Mouse (Mus musculus) kidney, adult 18-20 months (tissue): ENCODE data around the gene Mrps21.
A peak's percentile ranks its signal among the peaks of the same experiment; 100 is the strongest.

ENCODE experiments used
- DNase-seq: peaks from one replicate; pipeline ENCODE4 v3.0.0; 2021

Gene Mrps21

DNA sequence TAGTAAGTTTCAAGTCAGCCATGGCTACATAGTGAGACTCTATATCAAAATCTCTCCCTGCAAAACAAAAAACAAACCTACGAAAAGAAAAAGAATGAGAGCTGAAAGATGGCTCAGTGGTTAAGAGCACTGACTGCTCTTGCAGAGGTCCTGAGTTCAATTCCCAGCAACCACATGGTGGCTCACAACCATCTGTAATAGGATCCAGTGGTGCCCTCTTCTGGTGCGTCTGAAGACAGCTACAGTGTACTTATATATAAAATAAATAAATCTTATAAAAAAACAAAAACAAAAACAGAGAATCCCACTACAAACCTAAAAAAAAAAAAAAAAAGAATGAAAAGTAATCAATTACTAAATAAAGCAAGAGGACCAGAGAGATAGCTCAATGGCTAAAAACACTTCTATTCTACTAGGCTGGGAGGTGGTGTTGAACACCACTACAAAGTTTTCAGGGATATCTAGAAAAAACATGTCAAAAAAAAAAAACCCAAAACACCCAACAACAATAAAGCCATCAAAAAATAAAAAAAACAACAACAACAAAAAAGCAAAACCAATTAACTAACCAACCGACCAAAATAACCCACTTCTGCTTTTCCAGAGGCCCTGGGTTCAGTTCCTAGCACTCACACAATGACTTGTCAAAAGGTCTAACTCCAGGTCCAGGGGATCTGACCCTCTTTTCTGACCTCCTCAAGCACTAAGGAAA is 28.7 kb downstream of the Mrps21 start:
- DNase-seq: no peak

DNA sequence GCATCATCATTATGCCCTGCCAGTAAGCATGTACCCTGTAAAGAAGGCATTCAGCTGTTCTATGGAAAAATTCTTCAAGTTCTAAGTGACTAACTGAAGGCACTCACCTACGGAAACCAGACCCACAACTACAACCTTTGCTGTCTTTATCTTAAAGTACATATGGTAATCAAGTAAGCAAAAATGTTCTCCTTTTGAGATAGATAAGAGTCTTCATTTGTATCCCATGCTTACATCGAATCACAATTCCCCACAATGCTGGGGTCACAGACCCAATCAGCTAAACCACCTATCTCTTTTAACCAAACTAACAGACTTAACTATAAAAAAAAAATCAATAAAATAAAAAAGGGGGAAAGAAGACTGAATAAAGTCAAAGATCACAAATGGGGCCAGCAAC is 32.1 kb downstream of the Mrps21 start:
- DNase-seq: no peak

DNA sequence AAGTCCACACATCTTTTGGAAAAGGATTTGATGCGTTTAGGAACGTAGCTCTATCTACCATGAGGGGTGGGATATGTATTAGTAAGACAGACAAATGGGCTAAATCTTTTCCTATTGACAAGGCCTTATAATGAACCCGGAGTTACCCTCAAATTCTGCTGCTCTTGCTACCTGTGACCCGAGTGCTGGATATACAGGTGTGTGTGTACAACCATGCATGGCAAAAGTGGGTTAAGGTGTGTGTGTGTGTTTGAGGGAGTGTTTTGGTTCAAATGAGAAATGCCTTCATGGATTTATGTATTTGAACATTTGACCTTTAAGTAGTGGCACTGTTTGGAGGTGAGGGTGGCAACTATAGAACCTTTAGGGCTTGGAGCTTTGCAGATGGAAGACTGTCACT is 42.3 kb downstream of the Mrps21 start:
- DNase-seq: no peak

DNA sequence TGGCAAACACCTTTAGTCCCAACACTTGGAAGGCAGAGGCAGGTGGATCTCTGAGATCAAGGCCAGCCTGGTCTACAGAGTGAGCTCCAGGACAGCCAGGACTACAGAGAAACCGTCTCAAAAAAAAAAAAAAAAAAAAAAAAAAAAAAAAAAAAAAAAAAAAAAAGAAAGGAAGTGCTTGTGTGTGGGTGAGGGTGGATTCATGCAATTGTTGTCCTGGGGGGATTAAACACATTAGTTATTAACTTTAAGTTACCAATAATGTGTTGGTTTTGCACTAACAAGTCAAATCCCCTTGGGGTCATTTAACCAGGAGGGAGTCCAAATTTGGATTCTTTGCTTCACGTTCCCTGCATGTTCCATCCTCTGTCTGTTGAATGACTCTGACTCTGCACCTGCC is 45.0 kb downstream of the Mrps21 start:
- no peak for DNase-seq

DNA sequence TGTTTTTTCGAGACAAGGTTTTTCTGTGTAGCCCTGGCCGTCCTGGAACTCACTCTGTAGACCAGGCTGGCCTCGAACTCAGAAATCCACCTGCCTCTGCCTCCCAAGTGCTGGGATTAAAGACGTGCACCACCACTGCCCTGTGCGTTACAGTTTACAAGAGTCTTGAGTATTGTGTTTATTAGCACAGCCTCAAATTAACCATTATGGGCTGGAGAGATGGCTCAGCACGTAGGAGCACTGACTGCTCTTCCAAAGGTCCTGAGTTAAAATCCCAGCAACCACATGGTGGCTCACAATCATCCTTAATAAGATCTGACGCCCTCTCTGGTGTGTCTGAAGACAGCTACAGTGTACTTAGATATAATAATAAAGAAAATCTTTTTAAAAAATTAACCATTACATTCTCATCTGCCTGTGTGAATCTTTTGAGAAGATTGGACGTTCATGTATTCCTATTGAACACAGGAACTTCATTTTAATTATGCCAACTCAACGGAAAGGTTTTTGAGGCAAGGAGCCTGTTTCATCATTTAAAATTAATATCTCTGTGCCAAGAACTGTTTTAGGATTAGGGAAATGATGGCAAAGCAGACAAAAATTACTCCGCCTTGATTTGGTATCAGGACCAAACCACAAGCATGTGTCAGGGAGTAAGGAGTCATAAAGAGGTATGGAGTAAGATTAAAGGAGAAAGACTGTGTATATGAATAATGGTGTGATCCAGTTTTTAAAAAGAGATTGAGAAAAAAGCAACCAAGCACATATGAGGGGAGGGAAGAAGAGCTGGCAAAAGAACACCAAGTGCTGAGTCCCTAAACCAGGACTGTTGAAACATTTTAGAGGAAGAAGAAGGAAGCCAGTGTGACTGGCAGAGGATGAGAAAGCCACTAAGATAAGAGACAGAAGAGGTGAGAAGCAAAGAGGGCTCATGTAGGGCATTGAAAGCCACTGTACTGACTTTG is 51.0 kb downstream of the Mrps21 start:
- no peak for DNase-seq

DNA sequence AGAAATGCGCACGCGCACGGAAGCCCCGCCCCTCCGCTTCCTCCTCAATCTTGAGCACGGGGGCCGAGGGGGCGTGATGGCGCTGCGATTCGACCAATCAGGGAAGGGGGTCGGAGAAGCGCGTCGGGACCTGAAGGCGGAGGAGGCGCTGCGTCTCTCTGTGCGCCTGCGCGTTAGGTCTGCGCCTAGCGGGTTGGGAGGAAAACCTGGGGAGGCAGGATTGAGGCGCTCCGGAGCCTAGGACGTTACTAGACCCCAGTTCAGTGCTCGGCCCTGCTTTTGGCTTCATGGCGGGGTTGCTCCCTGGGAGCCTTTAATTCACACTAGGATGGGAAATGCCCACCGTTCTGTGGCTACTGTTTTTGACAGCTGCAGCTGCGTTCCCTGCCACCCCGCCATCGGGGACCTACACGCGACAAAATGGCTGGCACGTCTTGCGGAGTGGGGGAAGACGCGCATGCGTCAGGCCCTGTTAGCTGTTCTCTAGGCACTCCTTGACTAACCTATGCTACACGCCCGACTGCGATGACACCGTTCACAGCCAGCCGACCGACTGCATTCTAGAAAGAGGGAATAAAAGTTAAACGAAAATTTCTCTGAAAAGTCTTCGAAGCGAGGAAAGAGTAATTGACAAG is 51.9 kb downstream of the Mrps21 start:
- DNase-seq: peak; percentile 99

DNA sequence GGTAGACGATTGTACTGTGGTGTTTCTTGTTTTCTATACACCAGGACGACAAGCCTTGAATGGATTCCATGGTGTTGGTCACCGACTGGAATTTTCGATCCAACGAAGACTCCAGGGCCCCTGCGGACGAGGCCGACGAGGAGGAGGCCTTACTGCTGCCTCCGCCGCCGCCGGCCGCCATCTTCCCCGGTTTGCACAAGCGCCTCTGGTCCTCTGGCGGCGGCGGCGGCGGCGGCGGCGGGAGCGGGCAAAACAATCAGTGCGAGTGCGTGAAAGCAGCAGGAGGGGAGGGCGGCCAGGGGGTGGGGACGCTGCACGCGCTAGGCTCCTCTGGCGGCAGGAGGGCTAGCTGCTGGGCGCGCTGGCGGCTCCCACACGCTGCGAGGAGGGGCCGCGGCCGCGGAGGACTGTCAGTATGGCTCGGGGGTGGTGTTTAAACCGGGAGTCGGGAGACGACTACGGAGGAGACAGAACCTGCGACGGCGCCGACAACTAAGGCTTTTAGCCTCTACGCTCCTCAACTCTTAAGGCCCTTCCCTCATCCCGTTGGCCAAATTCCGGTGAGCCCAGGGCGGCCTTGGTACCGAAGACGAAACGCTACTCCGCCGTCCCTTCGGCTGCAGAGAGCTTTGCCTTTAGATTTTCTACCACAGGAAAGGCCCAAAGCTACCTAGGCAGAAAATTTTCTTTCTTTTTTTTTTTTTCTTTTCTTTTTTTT is 52.6 kb downstream of the Mrps21 start, which contains the start of gene Rprd2:
Gene Rprd2 (minus strand): TSS at position 293 of the 718 bp plus-strand sequence.
- DNase-seq: peak; percentile 82

DNA sequence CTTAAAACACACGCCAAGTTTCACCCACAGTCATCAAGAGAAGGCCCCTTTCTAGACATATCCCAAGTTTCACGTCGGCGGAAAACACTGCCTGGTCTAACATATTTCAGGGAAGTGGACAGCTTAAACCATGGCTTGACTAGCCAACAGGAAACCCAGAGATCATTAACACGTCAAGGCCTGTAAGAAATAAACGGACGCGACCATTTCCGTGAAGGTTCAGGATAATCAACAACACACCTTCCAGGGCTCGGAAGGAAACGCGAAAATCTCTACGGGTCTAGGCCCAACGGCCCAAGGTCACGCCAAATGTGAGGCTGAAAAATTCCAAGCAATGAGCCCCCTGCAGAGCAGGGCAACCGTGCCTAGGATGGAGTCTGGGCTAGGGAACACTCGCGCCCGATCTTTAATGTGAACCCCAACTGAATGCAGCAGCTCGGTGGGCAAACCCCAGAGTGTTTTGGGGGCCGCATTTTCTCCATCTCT is 53.2 kb downstream of the Mrps21 start:
- peak; percentile 71 for DNase-seq

DNA sequence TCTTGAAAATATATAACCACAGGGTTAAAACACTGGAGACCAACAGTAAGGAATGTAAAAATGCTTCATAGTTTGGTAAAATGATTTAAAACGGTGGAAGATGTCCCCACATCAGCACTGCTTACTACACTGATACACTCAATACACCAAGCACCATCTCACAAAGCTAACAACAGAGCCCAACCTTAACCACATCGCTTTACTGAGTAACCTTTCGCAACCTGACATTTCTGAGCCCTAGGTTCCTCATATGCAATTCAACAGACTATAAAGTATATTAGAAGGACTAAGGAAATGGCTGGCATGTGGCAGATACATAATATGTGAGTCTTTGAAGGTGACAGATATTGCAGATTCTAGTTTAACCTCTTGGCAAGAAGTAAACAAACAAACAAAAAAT is 54.6 kb downstream of the Mrps21 start:
- no peak for DNase-seq
